Mouse (Mus musculus) E14TG2a.4 (cell line): ENCODE measurements around the gene Ankrd13a.

Experiments used
- CTCF ChIP-seq: conservative IDR thresholded peaks from 2 replicates; pipeline ENCODE4 v1.5.1; 2014; ENCODE audit warnings: low read length
- NANOG ChIP-seq: IDR thresholded peaks from 2 replicates; pipeline ENCODE4 v1.6.1; 2014; ENCODE audit warnings: borderline replicate concordance, low read length, mixed read lengths
- POU5F1 ChIP-seq: IDR thresholded peaks from 2 replicates; pipeline ENCODE4 v1.6.1; 2014; ENCODE audit warnings: low read length, borderline replicate concordance

- TF ChIP-seq CTCF, result no peak
- no peak for TF ChIP-seq POU5F1
- no peak for TF ChIP-seq NANOG
These were observed 33.9 kb downstream of the Ankrd13a start for GRCm38 (mm10) chr5:114808385-114808784.
